Mouse (Mus musculus) megakaryocyte, embryonic 14.5 days (primary cell): Measurements from ENCODE around the gene Vmn1r50. TPM values are rescaled to one million over a fixed set of nuclear protein-coding genes. Genes with fewer than 3 reads are reported as not detected.
"Not testable (repeated sequence)": the region's sequence is repeated elsewhere in the genome, so short reads cannot be mapped to it uniquely, and the experiment has no call there.

ENCODE experiments used
- H3K27me3 ChIP-seq: replicated peaks from 2 replicates; pipeline ENCODE3; 2012; ENCODE audit warnings: inconsistent platforms
- H3K36me3 ChIP-seq: replicated peaks from 2 replicates; pipeline ENCODE3; 2012; ENCODE audit warnings: low read length, inconsistent platforms, mixed read lengths
- H3K4me1 ChIP-seq: 2 replicates; pipeline ENCODE4 v1.6.1; 2012; ENCODE audit warnings: inconsistent platforms
- H3K4me3 ChIP-seq: replicated peaks from 2 replicates; pipeline ENCODE3; 2012; ENCODE audit warnings: moderate library complexity, mild to moderate bottlenecking, inconsistent platforms
- H3K9me3 ChIP-seq: 2 replicates; pipeline ENCODE4 v1.6.1; 2012; ENCODE audit warnings: inconsistent platforms
- FLI1 ChIP-seq: IDR thresholded peaks from 2 replicates; pipeline ENCODE4 v1.6.1; 2012; ENCODE audit warnings: low read length, inconsistent platforms, mixed read lengths
- GATA1 ChIP-seq: IDR thresholded peaks from 3 replicates; pipeline ENCODE4 v1.6.1; 2012; ENCODE audit warnings: mixed read lengths, low read length, inconsistent platforms, borderline replicate concordance
- polyA plus RNA-seq: library from polyadenylated mRNA; stranded (reverse); fragments of >175 nt; gene quantifications from 2 replicates; pipeline ENCODE4 v1.2.3, GENCODE M21; 2012; ENCODE audit warnings: low replicate concordance; ENCODE audit not compliant: insufficient read depth

The Vmn1r50 gene
- not detected in 2 replicates for polyA plus RNA-seq

DNA sequence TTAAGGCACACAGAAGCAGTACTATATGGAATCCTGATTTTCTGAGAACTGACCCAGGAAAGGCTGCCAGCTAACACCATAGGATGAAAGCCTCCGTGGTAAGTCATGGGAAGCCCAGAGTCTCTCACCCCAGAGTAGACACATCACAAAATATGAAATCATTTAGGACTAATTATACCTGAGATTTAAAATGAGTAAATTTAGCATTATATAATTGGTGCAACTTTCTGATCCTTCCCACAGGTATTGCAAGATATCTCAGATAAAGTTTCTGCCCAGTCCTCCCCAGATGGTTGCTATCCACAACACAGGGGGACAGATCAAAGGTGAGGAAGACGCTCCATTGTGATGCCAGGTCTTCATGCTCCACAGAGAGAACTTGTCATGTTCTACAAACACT lies at the start of gene Vmn1r50:
TSS of gene Vmn1r50 (plus strand) at position 301 of the 400 bp plus-strand sequence.
- TF ChIP-seq GATA1: no peak
- TF ChIP-seq FLI1: no peak
- Histone ChIP-seq H3K4me3 (no peak within 1 kb of the TSS), H3K9me3 (peaks cover 3% of the 10 kb centered on the region; the same call in 1 of the 2 replicates), H3K36me3 (no peaks in the 10 kb centered on the region), H3K4me1 (no peaks in the 10 kb centered on the region), H3K27me3 (no peaks in the 10 kb centered on the region)

DNA sequence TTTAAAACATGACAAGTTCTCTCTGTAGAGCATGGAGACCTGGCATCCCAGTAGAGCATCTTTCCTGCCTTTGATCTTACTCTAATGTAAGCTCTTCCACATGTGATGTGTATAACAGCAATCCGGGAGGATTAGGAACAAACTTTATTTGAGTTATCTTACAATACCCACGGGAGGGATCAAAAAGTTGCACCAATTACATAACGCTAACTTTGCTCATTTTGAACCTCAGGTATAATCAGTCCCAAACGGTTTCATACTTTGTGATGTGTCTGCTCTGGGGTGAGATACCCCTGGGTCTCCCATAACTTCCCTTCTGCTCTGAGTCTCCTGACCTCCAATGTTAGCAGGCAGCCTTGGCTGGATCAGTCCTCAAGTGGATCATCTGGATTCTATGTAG lies 22.8 kb upstream of the Vmn1r50 start, which contains the start of gene Vmn1r49:
TSS of gene Vmn1r49 (minus strand) at position 101 of the 400 bp plus-strand sequence.
- H3K9me3 ChIP-seq: peaks cover 8% of the 10 kb centered on the region; the same call in 1 of the 2 replicates
- H3K36me3 ChIP-seq: no peaks in the 10 kb centered on the region
- H3K4me3 ChIP-seq: no peak within 1 kb of the TSS
- H3K4me1 ChIP-seq: no peaks in the 10 kb centered on the region
- TF ChIP-seq FLI1 (no peak), GATA1 (no peak)
- H3K27me3 ChIP-seq: no peaks in the 10 kb centered on the region

DNA sequence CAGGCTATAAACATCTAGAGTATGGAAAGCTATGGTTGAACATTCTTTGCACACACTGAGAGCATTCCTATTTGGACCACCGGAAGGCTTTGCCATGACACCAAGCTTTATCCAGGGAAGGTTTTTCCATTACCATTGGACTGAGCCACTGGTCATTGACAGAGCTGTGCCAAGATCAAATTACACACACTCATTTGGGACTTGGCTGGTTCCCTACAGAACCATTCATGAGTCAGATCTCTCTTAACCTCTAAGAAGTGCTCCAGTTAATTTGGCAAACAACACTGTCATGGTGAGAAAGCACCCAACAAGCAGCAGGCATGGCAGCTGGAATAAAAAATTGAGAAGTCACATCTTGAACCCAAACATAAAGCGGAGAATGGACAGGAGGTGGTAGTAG lies 664 bp upstream of the Vmn1r50 start:
- no peaks in the 10 kb centered on the region for H3K27me3 ChIP-seq

DNA sequence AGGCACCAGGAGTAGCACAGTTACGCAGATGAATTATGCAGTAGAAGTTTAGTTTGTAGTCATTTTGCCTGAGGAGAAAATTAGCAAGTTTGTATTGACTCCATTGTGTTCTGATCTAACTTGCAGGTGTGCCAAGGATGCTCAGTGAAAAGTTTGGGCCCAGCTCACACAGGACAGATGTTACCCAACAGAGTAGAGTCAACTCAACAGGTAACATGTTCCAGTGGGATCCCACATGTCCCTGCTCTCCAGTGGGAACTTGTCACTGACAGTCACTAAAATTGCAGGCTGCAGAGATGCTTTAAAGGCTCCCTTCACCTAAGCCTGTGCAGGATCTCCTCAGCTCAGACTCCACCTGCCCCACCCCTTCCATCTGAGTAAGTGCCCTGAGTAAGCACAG lies 21.1 kb downstream of the Vmn1r50 start, which contains the start of gene Vmn1r51:
TSS of gene Vmn1r51 (plus strand) at position 301 of the 400 bp plus-strand sequence.
- H3K9me3 ChIP-seq, H3K4me1 ChIP-seq, H3K36me3 ChIP-seq, H3K27me3 ChIP-seq, H3K4me3 ChIP-seq: not testable (repeated sequence)

More for the DNA sequence above, 664 bp upstream of the Vmn1r50 start:
- peaks cover 3% of the 10 kb centered on the region; the same call in 1 of the 2 replicates for H3K9me3 ChIP-seq
- no peak overlapping the region for H3K4me3 ChIP-seq
- TF ChIP-seq GATA1: no peak
- no peak for TF ChIP-seq FLI1
- H3K4me1 ChIP-seq: no peaks in the 10 kb centered on the region
- no peaks in the 10 kb centered on the region for H3K36me3 ChIP-seq

Other genes starting within 250 kb of the Vmn1r50 start
- not detected in 2 replicates for gene Vmn1r42, start 225.0 kb upstream of the Vmn1r50 start, polyA plus RNA-seq
- not detected in 2 replicates for gene Vmn1r43, start 225.0 kb upstream of the Vmn1r50 start, polyA plus RNA-seq
- gene Vmn1r44, start 217.8 kb upstream of the Vmn1r50 start, polyA plus RNA-seq: not detected in 2 replicates
- gene Vmn1r45, start 160.8 kb upstream of the Vmn1r50 start, polyA plus RNA-seq: not detected in 2 replicates
- gene Vmn1r46, start 132.1 kb upstream of the Vmn1r50 start, polyA plus RNA-seq: not detected in 2 replicates
- not detected in 2 replicates for gene Vmn1r47, start 85.3 kb upstream of the Vmn1r50 start, polyA plus RNA-seq
- not detected in 2 replicates for gene Vmn1r48, start 64.6 kb upstream of the Vmn1r50 start, polyA plus RNA-seq
- not detected in 2 replicates for gene Vmn1r49, start 22.9 kb upstream of the Vmn1r50 start, polyA plus RNA-seq
- gene Vmn1r51, start 21.2 kb downstream of the Vmn1r50 start, polyA plus RNA-seq: 0.03 TPM in 1 of 2 replicates, not detected in the other
- gene Vmn1r52, start 73.4 kb downstream of the Vmn1r50 start, polyA plus RNA-seq: not detected in 2 replicates
- gene V1ra8, start 101.4 kb downstream of the Vmn1r50 start, polyA plus RNA-seq: not detected in 2 replicates
- gene Vmn1r53, start 123.0 kb downstream of the Vmn1r50 start, polyA plus RNA-seq: not detected in 2 replicates
- not detected in 2 replicates for gene Vmn1r54, start 144.9 kb downstream of the Vmn1r50 start, polyA plus RNA-seq
- gene BC048671, start 199.8 kb downstream of the Vmn1r50 start, polyA plus RNA-seq: not detected in 2 replicates
- 0.13 TPM in 1 of 2 replicates, not detected in the other for gene Chst13, start 223.8 kb downstream of the Vmn1r50 start, polyA plus RNA-seq
- not detected in 2 replicates for gene Uroc1, start 231.9 kb downstream of the Vmn1r50 start, polyA plus RNA-seq